ENCODE assay signal across 8 mouse cellular contexts in the genomic region with DNA sequence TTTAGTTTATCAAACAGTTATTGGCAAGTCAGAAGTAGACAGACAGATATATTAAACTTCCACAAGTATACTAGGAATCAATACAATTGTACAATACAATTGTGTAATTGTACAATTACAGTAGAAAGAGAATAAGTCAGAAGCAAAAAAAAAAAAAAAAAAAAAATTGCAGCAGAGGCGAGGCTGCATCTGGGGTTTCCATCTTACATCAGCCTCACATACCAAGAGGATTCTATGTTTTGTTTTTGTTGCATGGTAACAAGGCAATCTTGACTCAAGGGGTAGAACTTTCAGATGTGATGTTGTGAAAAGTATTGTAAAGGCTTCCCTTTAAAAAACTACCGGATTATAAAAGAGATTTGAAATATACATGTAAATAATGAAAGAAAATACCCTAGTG. TPM values are rescaled to one million over a fixed set of nuclear protein-coding genes. Genes with fewer than 3 reads are reported as not detected.
DNase-seq lines count a peak whose midpoint lies in the region; ATAC-seq and TF ChIP-seq lines count a peak whose summit lies in the region.

No protein-coding gene starts in this region.

- WGBS in lung, postnatal 0 days: 46% methylated on average over 2 of the region's 2 CpGs

- no peaks in the 10 kb centered on the region for H3K9me3 ChIP-seq in lung, postnatal 0 days (ENCODE audit: low read length)

- no peak for TF ChIP-seq EP300 in lung, postnatal 0 days (IDR thresholded peaks at IDR 0.05)

- H3K27ac ChIP-seq in gastrocnemius, adult 2 months: peak overlapping the region; percentile 94
- H3K27ac ChIP-seq in lung, postnatal 0 days (ENCODE audit: low read length): no peak overlapping the region

- DNase-seq in gastrocnemius, adult 2 months: no peak
- no peak for DNase-seq in gastrocnemius, postnatal 14 days
- peak; percentile 57 for DNase-seq in lung, postnatal 0 days (ENCODE audit: low spot score)
- DNase-seq in lung, postnatal 10 days: no peak
- peak; percentile 56 for DNase-seq in NIH3T3 (ENCODE audit: low read depth)
- peak; percentile 41 for DNase-seq in naive thymus-derived CD4-positive, alpha-beta T cell, adult 2 months (ENCODE audit: low read depth)
- no peak for DNase-seq in c-Kit-positive CD71-positive TER-119-positive erythroid progenitor cells, embryonic 14.5 days (ENCODE audit: low spot score)
- DNase-seq in kidney, postnatal 25 days: no peak

- no peaks in the 10 kb centered on the region for H3K4me1 ChIP-seq in lung, postnatal 0 days (ENCODE audit: insufficient read depth, low read depth, low read length)

- TF ChIP-seq CTCF in gastrocnemius, adult 2 months (IDR thresholded peaks at IDR 0.05): no peak
- no peak for TF ChIP-seq CTCF in lung, postnatal 0 days (IDR thresholded peaks at IDR 0.05)

- H3K9ac ChIP-seq in lung, postnatal 0 days (replicated peaks; ENCODE audit: low read depth): no peak overlapping the region

- no peak overlapping the region for H3K4me2 ChIP-seq in lung, postnatal 0 days (replicated peaks; ENCODE audit: low read depth, low read length)

- intact Hi-C loops in gastrocnemius, adult 2 months (cut with DNase I): no loop called here
- intact Hi-C loops in gastrocnemius, postnatal 14 days (cut with DNase I; ENCODE audit: low total_unique reads): no loop called here

- ATAC-seq in lung, postnatal 0 days: no peak

- H3K4me3 ChIP-seq in gastrocnemius, adult 2 months: peak overlapping the region; percentile 97
- H3K4me3 ChIP-seq in lung, postnatal 0 days (ENCODE audit: low read depth, low read length): no peak overlapping the region

- no peaks in the 10 kb centered on the region for H3K27me3 ChIP-seq in lung, postnatal 0 days (replicated peaks; ENCODE audit: insufficient read depth, low read length)

- no peaks in the 10 kb centered on the region for H3K36me3 ChIP-seq in lung, postnatal 0 days (ENCODE audit: insufficient read depth, low read length)

RNA-seq across cellular contexts. Expression of a gene that starts 0.5 kb away (rescaled TPM):
- 1 to 10 TPM; 4.5 to 5.6 TPM for total RNA-seq in gastrocnemius, adult 2 months (2021)
- total RNA-seq in gastrocnemius, postnatal 14 days (2021): 1 to 10 TPM; 7.0 to 8.2 TPM
- polyA plus RNA-seq in lung, postnatal 0 days (2015; fragmentation: Nextera tagmentation; extraction: Ambion mirVana): 7.0 and 8.1 TPM in 2 replicates

Comparison
In these comparisons a context has a peak if more than half of its experiments do, and no peak if none do; other contexts are left out.
1. DNase-seq: peak in lung, postnatal 0 days (single experiment), NIH3T3 (single experiment) and naive thymus-derived CD4-positive, alpha-beta T cell, adult 2 months (single experiment); none in gastrocnemius, adult 2 months (single experiment), gastrocnemius, postnatal 14 days (single experiment), lung, postnatal 10 days (single experiment), c-Kit-positive CD71-positive TER-119-positive erythroid progenitor cells, embryonic 14.5 days (single experiment) and kidney, postnatal 25 days (0 of 2).